Mouse (Mus musculus) hindbrain, embryonic 16.5 days (tissue): ENCODE results near the gene Dennd2c. TPM values are rescaled to one million over a fixed set of nuclear protein-coding genes. Genes with fewer than 3 reads are reported as not detected.

Experiments
- ATAC-seq: fragments of 200-750 bp; cut with Nextera tagmentation; 2 replicates; pipeline ENCODE4 v1.8.0; 2017; ENCODE audit warnings: moderate TSS enrichment, moderate library complexity
- H3K27ac ChIP-seq: fragments of 300-500 bp; sonication (generic); 2 replicates; pipeline ENCODE4 v1.5.1; 2014; ENCODE audit warnings: low read depth, mild to moderate bottlenecking, control low read depth, low read length, moderate library complexity
- H3K27me3 ChIP-seq: fragments of 300-500 bp; sonication (generic); replicated peaks from 2 replicates; pipeline ENCODE4 v1.6.1; 2014; ENCODE audit warnings: low read length; ENCODE audit not compliant: control insufficient read depth, insufficient read depth
- H3K36me3 ChIP-seq: fragments of 300-500 bp; sonication (generic); 2 replicates; pipeline ENCODE4 v1.6.1; 2014; ENCODE audit warnings: mild to moderate bottlenecking, low read length, moderate library complexity, mixed read lengths; ENCODE audit not compliant: control insufficient read depth, insufficient read depth
- H3K4me1 ChIP-seq: fragments of 300-500 bp; sonication (generic); 2 replicates; pipeline ENCODE4 v1.6.1; 2014; ENCODE audit warnings: low read depth, low read length; ENCODE audit not compliant: control insufficient read depth, insufficient read depth
- H3K4me2 ChIP-seq: fragments of 300-500 bp; sonication (generic); 2 replicates; pipeline ENCODE4 v1.6.1; 2014; ENCODE audit warnings: mild to moderate bottlenecking, low read length, control low read depth, moderate library complexity
- H3K4me3 ChIP-seq: fragments of 300-500 bp; sonication (generic); 2 replicates; pipeline ENCODE4 v1.5.1; 2014; ENCODE audit warnings: mild to moderate bottlenecking, low read length, control low read depth, moderate library complexity
- H3K9ac ChIP-seq: fragments of 300-500 bp; sonication (generic); 2 replicates; pipeline ENCODE4 v1.6.1; 2014; ENCODE audit warnings: low read depth, mild to moderate bottlenecking, control low read depth, low read length, moderate library complexity
- H3K9me3 ChIP-seq: fragments of 300-500 bp; sonication (generic); 2 replicates; pipeline ENCODE4 v1.6.1; 2014; ENCODE audit warnings: mild to moderate bottlenecking, low read length, moderate library complexity; ENCODE audit not compliant: control insufficient read depth
- WGBS: fragments of 180-500 bp; shearing (Covaris S2); extraction: QIAGEN DNeasy Blood & Tissue Kit; methylation state at CpG from one replicate; pipeline ENCODE4 v1.1.7; 2014; 5-methylcytosine and 5-hydroxymethylcytosine counted together
- polyA plus RNA-seq: library from polyadenylated mRNA; unstranded; fragments of >200 nt; fragmentation: Nextera tagmentation; extraction: Ambion mirVana; gene quantifications from 2 replicates; pipeline ENCODE4 v1.2.1, GENCODE M21; 2015

Dennd2c gene
- polyA plus RNA-seq, 1 experiment from 2014 or later = 1.0 TPM

- H3K9me3 ChIP-seq = no peaks in the 10 kb centered on the region
- H3K4me2 ChIP-seq = no peak overlapping the region
- H3K27me3 ChIP-seq = no peaks in the 10 kb centered on the region
- H3K9ac ChIP-seq = no peak overlapping the region
- H3K4me1 ChIP-seq = no peaks in the 10 kb centered on the region
- no peak overlapping the region for H3K4me3 ChIP-seq
- no peak overlapping the region for H3K27ac ChIP-seq
- no peaks in the 10 kb centered on the region for H3K36me3 ChIP-seq
- no peak for ATAC-seq
- WGBS = 89% methylated on average over 9 of the region's 9 CpGs
Observed at GRCm38 (mm10) chr3:103076476-103076875, 25.9 kb upstream of the Dennd2c start.

- Histone ChIP-seq H3K9me3 (no peaks in the 10 kb centered on the region), H3K9ac (no peak overlapping the region), H3K27ac (no peak overlapping the region), H3K36me3 (no peaks in the 10 kb centered on the region), H3K4me3 (no peak overlapping the region), H3K4me2 (no peak overlapping the region), H3K27me3 (no peaks in the 10 kb centered on the region), H3K4me1 (no peaks in the 10 kb centered on the region)
- ATAC-seq = no peak
- 82% methylated on average over 9 of the region's 9 CpGs for whole genome bisulfite sequencing
Observed at GRCm38 (mm10) chr3:103079301-103079700, 23.1 kb upstream of the Dennd2c start.

DNA sequence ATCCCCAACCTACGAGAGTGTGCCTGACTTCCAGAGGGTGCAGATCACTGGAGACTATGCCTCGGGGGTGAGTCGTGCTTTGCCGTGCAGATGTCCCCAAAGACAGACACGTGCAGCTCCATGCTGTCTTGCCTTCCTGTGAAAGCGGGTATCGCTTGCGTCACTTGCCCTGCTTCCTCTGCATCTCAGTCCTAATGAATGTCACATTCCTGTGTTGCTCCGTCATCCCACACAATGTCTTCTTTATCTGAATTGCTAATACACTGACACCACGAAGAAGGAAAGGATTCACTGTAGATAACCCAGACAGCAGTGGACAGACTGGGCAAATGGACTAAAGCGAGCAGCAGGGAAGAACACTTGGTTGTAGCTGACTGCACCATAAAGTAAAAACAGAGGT, 21.4 kb upstream of the Dennd2c start:
- Histone ChIP-seq H3K9me3 (no peaks in the 10 kb centered on the region), H3K9ac (no peak overlapping the region), H3K4me2 (no peak overlapping the region), H3K27me3 (no peaks in the 10 kb centered on the region), H3K27ac (no peak overlapping the region), H3K36me3 (no peaks in the 10 kb centered on the region), H3K4me3 (no peak overlapping the region), H3K4me1 (no peaks in the 10 kb centered on the region)
- WGBS = 62% methylated on average over 11 of the region's 11 CpGs
- ATAC-seq = no peak

GRCm38 (mm10) chr3:103081861-103082453, 20.4 kb upstream of the Dennd2c start:
- no peak overlapping the region for H3K27ac ChIP-seq
- H3K9me3 ChIP-seq = no peaks in the 10 kb centered on the region
- no peaks in the 10 kb centered on the region for H3K27me3 ChIP-seq
- no peak overlapping the region for H3K4me3 ChIP-seq
- no peak for ATAC-seq
- no peaks in the 10 kb centered on the region for H3K36me3 ChIP-seq
- 82% methylated on average over 17 of the region's 17 CpGs for WGBS
- no peak overlapping the region for H3K4me2 ChIP-seq
- H3K9ac ChIP-seq = no peak overlapping the region
- H3K4me1 ChIP-seq = no peaks in the 10 kb centered on the region

DNA sequence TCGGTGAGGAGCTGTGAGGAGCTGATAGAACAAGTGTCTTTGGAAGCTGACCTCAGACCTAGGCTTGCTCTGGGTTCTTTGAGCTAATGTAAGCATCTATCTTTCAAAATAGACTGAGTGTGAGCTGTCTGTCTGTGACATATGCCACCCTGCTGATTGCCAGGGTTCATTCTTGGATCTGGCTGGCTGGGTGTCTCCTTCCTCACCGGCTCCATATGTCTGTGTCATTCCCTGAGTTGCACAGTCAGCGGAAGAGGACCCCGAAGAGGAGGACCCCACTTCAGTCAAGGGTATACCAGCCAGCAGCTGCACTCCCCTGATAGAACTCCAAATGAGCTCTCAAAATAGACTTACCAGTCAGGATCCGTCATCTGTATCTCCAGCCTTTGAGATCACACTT, 19.6 kb upstream of the Dennd2c start:
- Histone ChIP-seq H3K36me3 (no peaks in the 10 kb centered on the region), H3K9me3 (no peaks in the 10 kb centered on the region), H3K27me3 (no peaks in the 10 kb centered on the region), H3K4me3 (no peak overlapping the region), H3K9ac (no peak overlapping the region), H3K4me1 (no peaks in the 10 kb centered on the region), H3K27ac (no peak overlapping the region), H3K4me2 (no peak overlapping the region)
- 84% methylated on average over 5 of the region's 5 CpGs for WGBS
- no peak for ATAC-seq

DNA sequence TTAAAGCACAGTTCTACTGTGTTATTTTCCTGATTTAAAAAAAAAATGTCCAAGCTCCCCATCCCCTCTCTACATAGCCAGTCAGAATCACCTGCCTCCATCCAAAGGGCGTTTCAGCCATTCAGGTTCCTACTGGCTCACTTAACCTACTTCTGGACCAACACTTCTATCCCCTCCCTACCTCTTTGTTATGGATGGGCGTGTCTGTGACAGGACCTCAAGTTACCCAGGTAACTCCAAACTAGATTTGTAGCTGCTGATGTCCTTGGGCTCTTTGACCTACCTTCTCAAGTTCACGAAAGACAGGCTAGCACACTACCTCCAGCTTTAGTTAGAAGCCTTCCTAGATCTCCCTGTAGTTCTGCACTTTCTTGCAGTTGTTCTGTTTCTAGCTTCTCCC, 16.4 kb upstream of the Dennd2c start:
- Histone ChIP-seq H3K4me3 (no peak overlapping the region), H3K4me1 (no peaks in the 10 kb centered on the region)
- no peak for ATAC-seq

GRCm38 (mm10) chr3:103091753-103092152, 10.7 kb upstream of the Dennd2c start:
- H3K27me3 ChIP-seq = no peaks in the 10 kb centered on the region
- H3K36me3 ChIP-seq = no peaks in the 10 kb centered on the region
- ATAC-seq = no peak
- WGBS = 100% methylated on average over 2 of the region's 2 CpGs
- no peak overlapping the region for H3K9ac ChIP-seq
- H3K4me3 ChIP-seq = no peak overlapping the region
- H3K9me3 ChIP-seq = no peaks in the 10 kb centered on the region
- H3K4me2 ChIP-seq = no peak overlapping the region
- no peaks in the 10 kb centered on the region for H3K4me1 ChIP-seq
- H3K27ac ChIP-seq = no peak overlapping the region

More for the DNA sequence above, 16.4 kb upstream of the Dennd2c start:
- H3K36me3 ChIP-seq = no peaks in the 10 kb centered on the region
- H3K27ac ChIP-seq = no peak overlapping the region
- H3K9ac ChIP-seq = no peak overlapping the region
- WGBS = 84% methylated on average over 3 of the region's 3 CpGs
- H3K9me3 ChIP-seq = no peaks in the 10 kb centered on the region
- no peak overlapping the region for H3K4me2 ChIP-seq
- no peaks in the 10 kb centered on the region for H3K27me3 ChIP-seq

DNA sequence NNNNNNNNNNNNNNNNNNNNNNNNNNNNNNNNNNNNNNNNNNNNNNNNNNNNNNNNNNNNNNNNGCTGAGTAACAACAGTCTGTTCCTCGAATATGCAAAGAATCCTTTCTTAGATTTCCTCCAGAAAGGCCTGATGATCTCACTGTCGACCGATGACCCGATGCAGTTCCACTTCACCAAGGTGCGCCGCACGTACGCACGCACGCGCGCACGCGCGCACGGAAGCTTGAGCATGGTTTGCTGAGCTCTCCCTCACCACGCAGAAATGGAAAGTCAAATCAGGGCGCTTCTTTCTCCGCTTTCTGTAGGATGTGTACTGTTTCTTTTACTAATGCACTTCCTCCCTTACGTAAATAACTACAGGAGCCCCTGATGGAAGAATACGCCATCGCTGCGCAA, 3.7 kb upstream of the Dennd2c start:
- H3K4me1 ChIP-seq = peaks cover 8% of the 10 kb centered on the region
- ATAC-seq = no peak
- H3K4me2 ChIP-seq = no peak overlapping the region
- no peak overlapping the region for H3K27ac ChIP-seq
- no peaks in the 10 kb centered on the region for H3K9me3 ChIP-seq
- H3K4me3 ChIP-seq = no peak overlapping the region
- 77% methylated on average over 23 of the region's 23 CpGs for WGBS
- no peaks in the 10 kb centered on the region for H3K27me3 ChIP-seq
- H3K9ac ChIP-seq = no peak overlapping the region
- no peaks in the 10 kb centered on the region for H3K36me3 ChIP-seq

GRCm38 (mm10) chr3:103099667-103100066, 2.7 kb upstream of the Dennd2c start:
- H3K36me3 ChIP-seq = no peaks in the 10 kb centered on the region
- peaks cover 8% of the 10 kb centered on the region for H3K4me1 ChIP-seq
- no peak overlapping the region for H3K4me2 ChIP-seq
- no peaks in the 10 kb centered on the region for H3K9me3 ChIP-seq
- no peak overlapping the region for H3K9ac ChIP-seq
- H3K27me3 ChIP-seq = peaks cover 9% of the 10 kb centered on the region
- no peak overlapping the region for H3K27ac ChIP-seq
- H3K4me3 ChIP-seq = no peak overlapping the region
- ATAC-seq = no peak
- WGBS = 85% methylated on average over 6 of the region's 6 CpGs

GRCm38 (mm10) chr3:103100735-103101134, 1.7 kb upstream of the Dennd2c start:
- no peaks in the 10 kb centered on the region for H3K9me3 ChIP-seq
- no peak overlapping the region for H3K4me3 ChIP-seq
- no peak overlapping the region for H3K4me2 ChIP-seq
- H3K9ac ChIP-seq = no peak overlapping the region
- H3K4me1 ChIP-seq = peaks cover 8% of the 10 kb centered on the region
- WGBS = 66% methylated on average over 2 of the region's 2 CpGs
- H3K36me3 ChIP-seq = no peaks in the 10 kb centered on the region
- H3K27ac ChIP-seq = no peak overlapping the region
- no peak for ATAC-seq
- H3K27me3 ChIP-seq = peaks cover 9% of the 10 kb centered on the region
